28 mouse cellular contexts compared by ENCODE assay signal in the genomic region with DNA sequence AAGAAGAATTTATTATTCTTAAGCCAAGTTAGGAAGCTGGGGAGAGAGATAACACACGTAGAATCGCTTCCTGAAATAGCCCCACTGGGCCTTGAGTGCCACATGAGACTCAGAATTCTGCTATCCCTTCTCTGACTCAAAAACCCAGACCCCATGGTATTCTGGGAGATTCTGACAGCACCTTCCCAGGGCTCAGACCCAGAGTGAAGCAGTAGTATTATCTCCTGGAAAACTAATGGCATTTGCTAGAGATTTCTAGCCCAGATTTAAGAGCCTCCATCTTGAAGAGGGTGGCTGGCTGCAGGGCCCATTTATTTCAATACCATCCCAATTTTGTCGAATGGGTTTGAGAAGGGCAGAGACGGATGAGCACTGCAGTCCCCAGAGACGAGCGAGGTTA. TPM values are rescaled to one million over a fixed set of nuclear protein-coding genes. Genes with fewer than 3 reads are reported as not detected.
DNase-seq lines count a peak whose midpoint lies in the region; ATAC-seq lines count a peak whose summit lies in the region.
"Had no signal": no experiment of that assay in that cellular context is flagged by ENCODE, and none has a peak within 500 bp of the region (broad histone marks: within the 10 kb centered on the region; RNA-seq: fewer than 3 reads in every experiment).

No protein-coding gene starts in this region.

- peaks cover 11% of the 10 kb centered on the region; the same call in 1 of the 2 replicates for H3K36me3 ChIP-seq in heart, embryonic 10.5 days
- no peaks in the 10 kb centered on the region; the same call in 1 of the 2 replicates for H3K36me3 ChIP-seq in heart, embryonic 11.5 days (ENCODE audit: control insufficient read depth, insufficient read depth, low read length)
- H3K36me3 ChIP-seq in limb, embryonic 11.5 days (ENCODE audit: control insufficient read depth, insufficient read depth, low read length): no peaks in the 10 kb centered on the region
- peaks cover 44% of the 10 kb centered on the region for H3K36me3 ChIP-seq in limb, embryonic 10.5 days
- no peaks in the 10 kb centered on the region for H3K36me3 ChIP-seq in neural tube, embryonic 13.5 days
- H3K36me3 ChIP-seq: midbrain, embryonic 15.5 days had no signal

- H3K4me2 ChIP-seq in heart, embryonic 11.5 days: no peak overlapping the region; the same call in 1 of the 2 replicates
- H3K4me2 ChIP-seq in limb, embryonic 11.5 days (ENCODE audit: low read depth, severe bottlenecking): no peak overlapping the region
- no peak overlapping the region for H3K4me2 ChIP-seq in neural tube, embryonic 13.5 days
- H3K4me2 ChIP-seq: embryonic facial prominence, embryonic 15.5 days; forebrain, embryonic 13.5 days; midbrain, embryonic 15.5 days had no signal

- H3K9me3 ChIP-seq in heart, embryonic 10.5 days: no peaks in the 10 kb centered on the region
- no peaks in the 10 kb centered on the region for H3K9me3 ChIP-seq in heart, embryonic 11.5 days (replicated peaks; ENCODE audit: control insufficient read depth, low read length)
- H3K9me3 ChIP-seq in limb, embryonic 11.5 days (ENCODE audit: control insufficient read depth, low read length): no peaks in the 10 kb centered on the region
- no peaks in the 10 kb centered on the region for H3K9me3 ChIP-seq in limb, embryonic 10.5 days (replicated peaks)
- H3K9me3 ChIP-seq in neural tube, embryonic 13.5 days: no peaks in the 10 kb centered on the region
- H3K9me3 ChIP-seq: embryonic facial prominence, embryonic 15.5 days; forebrain, embryonic 13.5 days; midbrain, embryonic 15.5 days had no signal

- no peaks in the 10 kb centered on the region for H3K27me3 ChIP-seq in heart, embryonic 10.5 days (ENCODE audit: insufficient read depth, poor library complexity, severe bottlenecking)
- H3K27me3 ChIP-seq in heart, embryonic 11.5 days (ENCODE audit: control insufficient read depth, insufficient read depth, low read length): no peaks in the 10 kb centered on the region
- H3K27me3 ChIP-seq in limb, embryonic 11.5 days (ENCODE audit: control insufficient read depth, insufficient read depth, low read length): no peaks in the 10 kb centered on the region
- H3K27me3 ChIP-seq in limb, embryonic 10.5 days (ENCODE audit: low read depth, poor library complexity, severe bottlenecking): no peaks in the 10 kb centered on the region
- H3K27me3 ChIP-seq in neural tube, embryonic 13.5 days: no peaks in the 10 kb centered on the region
- H3K27me3 ChIP-seq: embryonic facial prominence, embryonic 15.5 days; forebrain, embryonic 13.5 days; midbrain, embryonic 15.5 days had no signal

- no peak for ATAC-seq in heart, embryonic 11.5 days (replicated peaks; ENCODE audit: insufficient number of reproducible peaks, low FRiP score, low TSS enrichment)
- no peak for ATAC-seq in limb, embryonic 11.5 days (ENCODE audit: insufficient number of reproducible peaks, low FRiP score, low TSS enrichment, low read depth)
- ATAC-seq in neural tube, embryonic 13.5 days (ENCODE audit: low read depth): no peak
- ATAC-seq: CD4-positive, CD25-positive, alpha-beta regulatory T cell, adult 4 months; forebrain, embryonic 13.5 days; hindbrain, embryonic 16.5 days; intestine, embryonic 16.5 days; midbrain, embryonic 15.5 days had no signal

- H3K4me1 ChIP-seq in heart, embryonic 10.5 days: peaks cover 92% of the 10 kb centered on the region
- H3K4me1 ChIP-seq in heart, embryonic 11.5 days (ENCODE audit: control insufficient read depth, insufficient read depth, low read length): peaks cover 77% of the 10 kb centered on the region
- peaks cover 57% of the 10 kb centered on the region for H3K4me1 ChIP-seq in limb, embryonic 11.5 days (ENCODE audit: control insufficient read depth, insufficient read depth, low read length)
- H3K4me1 ChIP-seq in limb, embryonic 10.5 days: peaks cover 92% of the 10 kb centered on the region
- peaks cover 98% of the 10 kb centered on the region for H3K4me1 ChIP-seq in neural tube, embryonic 13.5 days (replicated peaks)

- no peak for DNase-seq in heart, embryonic 10.5 days (ENCODE audit: low spot score)
- DNase-seq in heart, postnatal 4 days: peak; percentile 3
- no peak for DNase-seq in heart, adult 8-10 months (ENCODE audit: low spot score)
- peak; percentile 2 for DNase-seq in limb, embryonic 11.5 days (ENCODE audit: low spot score)
- no peak for DNase-seq in limb, embryonic 10.5 days (ENCODE audit: low spot score)
- no peak for DNase-seq in retina, postnatal 1 day
- DNase-seq: adrenal gland, postnatal 14 days; cerebellum, adult 11 months; cerebellum, adult 9-10 months; cerebellum, postnatal 36 days; gastrocnemius, postnatal 25 days; kidney, adult 9 months; kidney, postnatal 10 days; layer of hippocampus, postnatal 36 days; left cerebral cortex, postnatal 4 days; liver; lung, adult 2 months had no signal

- 59% methylated on average over 6 of the region's 6 CpGs for WGBS in heart, embryonic 10.5 days
- WGBS in heart, embryonic 11.5 days (ENCODE audit: insufficient replicate concordance): 56% methylated on average over 6 of the region's 6 CpGs
- whole genome bisulfite sequencing in limb, embryonic 11.5 days: 80% methylated on average over 6 of the region's 6 CpGs
- WGBS in limb, embryonic 10.5 days: 89% methylated on average over 6 of the region's 6 CpGs
- 61% methylated on average over 6 of the region's 6 CpGs for WGBS in neural tube, embryonic 13.5 days

- H3K9ac ChIP-seq in heart, embryonic 11.5 days (ENCODE audit: low read depth, low read length): no peak overlapping the region
- no peak overlapping the region for H3K9ac ChIP-seq in limb, embryonic 11.5 days (ENCODE audit: low read length)
- H3K9ac ChIP-seq in neural tube, embryonic 13.5 days: no peak overlapping the region
- H3K9ac ChIP-seq: embryonic facial prominence, embryonic 15.5 days; liver, embryonic 14.5 days; midbrain, embryonic 15.5 days had no signal

- H3K4me3 ChIP-seq in heart, embryonic 10.5 days: no peak overlapping the region
- H3K4me3 ChIP-seq in heart, embryonic 11.5 days (ENCODE audit: low read depth, low read length): no peak overlapping the region
- no peak overlapping the region for H3K4me3 ChIP-seq in limb, embryonic 11.5 days (ENCODE audit: low read depth, low read length)
- no peak overlapping the region for H3K4me3 ChIP-seq in limb, embryonic 10.5 days
- H3K4me3 ChIP-seq in neural tube, embryonic 13.5 days: no peak overlapping the region
- H3K4me3 ChIP-seq: embryonic facial prominence, embryonic 15.5 days; forebrain, embryonic 13.5 days; midbrain, embryonic 15.5 days had no signal

- H3K27ac ChIP-seq in heart, embryonic 10.5 days: peak overlapping the region; percentile 56
- H3K27ac ChIP-seq in heart, embryonic 11.5 days (ENCODE audit: low read depth, low read length): no peak overlapping the region
- H3K27ac ChIP-seq in limb, embryonic 11.5 days (replicated peaks; ENCODE audit: low read depth, low read length): no peak overlapping the region
- H3K27ac ChIP-seq in limb, embryonic 10.5 days: no peak overlapping the region
- H3K27ac ChIP-seq in neural tube, embryonic 13.5 days (replicated peaks): 0 out of 2 replicates have a peak overlapping the region, but pooled peaks have one; percentile 28
- H3K27ac ChIP-seq: forebrain, embryonic 13.5 days; liver, embryonic 14.5 days; macrophage; midbrain, embryonic 15.5 days had no signal

RNA-seq across cellular contexts. Expression of a gene that starts 6.9 kb away (rescaled TPM):
- 17.9 and 27.9 TPM in 2 replicates for polyA plus RNA-seq in heart, embryonic 10.5 days (2016; fragmentation: Nextera tagmentation; extraction: Ambion mirVana)
- polyA plus RNA-seq in heart, embryonic 11.5 days (2014; fragmentation: Nextera tagmentation; extraction: Ambion mirVana): 9.9 and 12.6 TPM in 2 replicates
- total RNA-seq in heart, postnatal 4 days (2021): 10 to 100 TPM; 19.5 to 19.6 TPM
- total RNA-seq in heart, adult 8-10 months (2022): 1 to 10 TPM; 4.8 to 5.5 (median 5.1) TPM
- polyA plus RNA-seq in limb, embryonic 11.5 days (2014; fragmentation: Nextera tagmentation; extraction: Ambion mirVana): 12.8 and 13.6 TPM in 2 replicates
- 17.4 and 19.0 TPM in 2 replicates for polyA plus RNA-seq in limb, embryonic 10.5 days (2016; fragmentation: Nextera tagmentation; extraction: Ambion mirVana)
- polyA plus RNA-seq in neural tube, embryonic 13.5 days (2015; fragmentation: Nextera tagmentation; extraction: Ambion mirVana): 9.8 and 10.4 TPM in 2 replicates
- total RNA-seq: megakaryocyte-erythroid progenitor cell, adult 5-6 weeks had no signal
- polyA plus RNA-seq: CD4-positive, CD25-positive, alpha-beta regulatory T cell, adult 4 months; macrophage had no signal

Comparison
In these comparisons a context has a peak if more than half of its experiments do, and no peak if none do; other contexts are left out.
1. DNase-seq: peak in heart, postnatal 4 days (single experiment) and limb, embryonic 11.5 days (single experiment); none in heart, embryonic 10.5 days (single experiment), heart, adult 8-10 months (single experiment), limb, embryonic 10.5 days (single experiment) and retina, postnatal 1 day (single experiment).
2. H3K27ac ChIP-seq: peak in heart, embryonic 10.5 days (single experiment) and neural tube, embryonic 13.5 days (single experiment); none in heart, embryonic 11.5 days (single experiment), limb, embryonic 11.5 days (single experiment) and limb, embryonic 10.5 days (single experiment).